Mouse (Mus musculus): ENCODE data around the gene 6030452D12Rik.

DNA sequence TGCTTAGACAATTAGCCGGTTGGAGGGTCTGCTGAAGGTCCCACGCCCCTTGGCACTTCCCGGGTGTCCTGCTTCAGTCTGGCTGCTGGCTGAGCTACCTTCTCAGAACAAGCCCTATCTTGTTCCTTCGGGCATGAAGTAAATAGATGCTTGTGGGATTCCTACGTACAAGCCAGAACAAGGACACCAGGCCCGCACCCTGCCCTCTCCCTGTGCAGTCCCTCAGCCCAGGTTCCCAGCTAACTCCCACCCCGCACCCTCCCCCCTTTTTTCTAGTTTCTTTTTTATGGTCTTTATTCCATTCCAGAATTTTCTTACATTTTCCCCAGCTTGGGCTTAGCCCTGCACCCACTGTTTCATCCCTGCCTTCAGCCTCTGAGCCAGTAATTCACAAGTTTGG, 20.3 kb downstream of the 6030452D12Rik start:
- TF ChIP-seq CTCF (IDR thresholded peaks at IDR 0.05; ENCODE audit: low read depth): no peak
- no peak for TF ChIP-seq EP300 (optimal IDR thresholded peaks at IDR 0.05)

Measured in stomach, postnatal 0 days (tissue).